Mouse (Mus musculus) small intestine, adult 2 months (tissue): ENCODE results near the gene Scg3.
A peak's percentile ranks its signal among the peaks of the same experiment; 100 is the strongest.

ENCODE experiments used
- CTCF ChIP-seq: fragments of 200-500 bp; IDR thresholded peaks from 2 replicates; pipeline ENCODE4 v1.5.1; 2012; ENCODE audit warnings: low read depth, mild to moderate bottlenecking, control low read depth, inconsistent platforms, low read length, moderate library complexity, mixed read lengths; ENCODE audit not compliant: insufficient replicate concordance, insufficient read length; ENCODE audit errors: extremely low read depth
- POLR2A ChIP-seq: fragments of 200-500 bp; IDR thresholded peaks from 2 replicates; pipeline ENCODE4 v1.6.1; 2012; ENCODE audit warnings: low read depth, mild to moderate bottlenecking, control low read depth, inconsistent platforms, low read length, moderate library complexity

GRCm38 (mm10) chr9:75719952-75720687, 36.3 kb upstream of the Scg3 start:
- TF ChIP-seq CTCF (peak; percentile 74; the same call in 1 of the 2 replicates), POLR2A (no peak)
